Mouse (Mus musculus) embryonic facial prominence, embryonic 11.5 days (tissue): ENCODE data around the gene Gm10961. TPM values are rescaled to one million over a fixed set of nuclear protein-coding genes. Genes with fewer than 3 reads are reported as not detected.

Source experiments
- ATAC-seq: fragments of 200-750 bp; cut with Nextera tagmentation; replicated peaks from 2 replicates; pipeline ENCODE4 v1.8.0; 2017; ENCODE audit warnings: low read depth; ENCODE audit not compliant: insufficient number of reproducible peaks, low FRiP score, low TSS enrichment
- DNase-seq: peaks from one replicate; pipeline ENCODE4 v3.0.0-alpha.2; 2015; ENCODE audit warnings: low spot score
- H3K27ac ChIP-seq: fragments of 300-500 bp; sonication (generic); replicated peaks from 2 replicates; pipeline ENCODE4 v1.5.1; 2014; ENCODE audit warnings: mild to moderate bottlenecking, low read depth, low read length, control low read depth
- H3K27me3 ChIP-seq: fragments of 300-500 bp; sonication (generic); 2 replicates; pipeline ENCODE4 v1.6.1; 2014; ENCODE audit warnings: mild to moderate bottlenecking, low read length, moderate library complexity, mixed read lengths; ENCODE audit not compliant: control insufficient read depth, insufficient read depth
- H3K36me3 ChIP-seq: fragments of 300-500 bp; sonication (generic); replicated peaks from 2 replicates; pipeline ENCODE4 v1.6.1; 2014; ENCODE audit warnings: low read depth, mild to moderate bottlenecking, low read length, moderate library complexity, mixed read lengths; ENCODE audit not compliant: control insufficient read depth, insufficient read depth
- H3K4me1 ChIP-seq: fragments of 300-500 bp; sonication (generic); 2 replicates; pipeline ENCODE4 v1.6.1; 2014; ENCODE audit warnings: low read length, mixed read lengths; ENCODE audit not compliant: control insufficient read depth, insufficient read depth
- H3K4me2 ChIP-seq: fragments of 300-500 bp; sonication (generic); 2 replicates; pipeline ENCODE4 v1.6.1; 2014; ENCODE audit warnings: low read depth, mild to moderate bottlenecking, control low read depth, low read length, moderate library complexity
- H3K4me3 ChIP-seq: fragments of 300-500 bp; sonication (generic); 2 replicates; pipeline ENCODE4 v1.5.1; 2014; ENCODE audit warnings: low read depth, low read length, control low read depth
- H3K9ac ChIP-seq: fragments of 300-500 bp; sonication (generic); replicated peaks from 2 replicates; pipeline ENCODE4 v1.6.1; 2014; ENCODE audit warnings: mild to moderate bottlenecking, control low read depth, low read length
- H3K9me3 ChIP-seq: fragments of 300-500 bp; sonication (generic); replicated peaks from 2 replicates; pipeline ENCODE4 v1.6.1; 2016; ENCODE audit warnings: mild to moderate bottlenecking, low read length, inconsistent platforms, mixed read lengths; ENCODE audit not compliant: control insufficient read depth
- WGBS: fragments of 180-500 bp; shearing (Covaris S2); extraction: QIAGEN DNeasy Blood & Tissue Kit; methylation state at CpG from one replicate; pipeline ENCODE4 v1.1.7; 2014; 5-methylcytosine and 5-hydroxymethylcytosine counted together
- polyA plus RNA-seq: library from polyadenylated mRNA; unstranded; fragments of >200 nt; fragmentation: Nextera tagmentation; extraction: Ambion mirVana; gene quantifications from 2 replicates; pipeline ENCODE4 v1.2.1, GENCODE M21; 2014

Gene Gm10961
- polyA plus RNA-seq, 1 experiment from 2014 or later: not detected

- DNase-seq: peak; percentile 68
- Histone ChIP-seq H3K4me3 (peak within 1 kb of the TSS; percentile 56), H3K9ac (peak within 1 kb of the TSS; percentile 75), H3K27me3 (peaks cover 41% of the 10 kb centered on the region), H3K4me2 (peak within 1 kb of the TSS; percentile 73), H3K4me1 (no peaks in the 10 kb centered on the region; the same call in 1 of the 2 replicates), H3K9me3 (no peaks in the 10 kb centered on the region), H3K36me3 (no peaks in the 10 kb centered on the region), H3K27ac (peak within 1 kb of the TSS; percentile 85)
- peak; percentile 56 for ATAC-seq
- WGBS: under 1% methylated on average over 40 of the region's 46 CpGs
These were observed 36.4 kb upstream of the Gm10961 start, which contains the start of gene Alx3 for GRCm38 (mm10) chr3:107594662-107595263. TSS of gene Alx3 (plus strand) at chr3:107595031.

- H3K4me1 ChIP-seq: no peaks in the 10 kb centered on the region; the same call in 1 of the 2 replicates
- no peaks in the 10 kb centered on the region for H3K36me3 ChIP-seq
- H3K9me3 ChIP-seq: no peaks in the 10 kb centered on the region
- ATAC-seq (peak; percentile 13; the same call in 1 of the 2 replicates), DNase-seq (no peak)
- peak overlapping the region; percentile 56 for H3K4me3 ChIP-seq
- peak overlapping the region; percentile 73 for H3K4me2 ChIP-seq
- peaks cover 41% of the 10 kb centered on the region for H3K27me3 ChIP-seq
- peak overlapping the region; percentile 75 for H3K9ac ChIP-seq
- WGBS: 1% methylated on average over 50 of the region's 50 CpGs
- H3K27ac ChIP-seq: peak overlapping the region; percentile 85
These were observed 35.7 kb upstream of the Gm10961 start for GRCm38 (mm10) chr3:107595264-107595937.

- H3K4me3 ChIP-seq: peak overlapping the region; percentile 56
- H3K9me3 ChIP-seq: no peaks in the 10 kb centered on the region
- no peaks in the 10 kb centered on the region; the same call in 1 of the 2 replicates for H3K4me1 ChIP-seq
- H3K9ac ChIP-seq: peak overlapping the region; percentile 75
- under 1% methylated on average over 34 of the region's 34 CpGs for WGBS
- H3K36me3 ChIP-seq: no peaks in the 10 kb centered on the region
- peaks cover 41% of the 10 kb centered on the region for H3K27me3 ChIP-seq
- DNase-seq: peak; percentile 50
- ATAC-seq: no peak
- H3K4me2 ChIP-seq: peak overlapping the region; percentile 73
- H3K27ac ChIP-seq: peak overlapping the region; percentile 85
These were observed 35.1 kb upstream of the Gm10961 start for GRCm38 (mm10) chr3:107595938-107596461.

- 0 out of 2 replicates have a peak overlapping the region, but pooled peaks have one; percentile 62 for H3K27ac ChIP-seq
- peak overlapping the region; percentile 73 for H3K4me2 ChIP-seq
- DNase-seq (peak; percentile 69), ATAC-seq (no peak)
- H3K4me1 ChIP-seq: no peaks in the 10 kb centered on the region; the same call in 1 of the 2 replicates
- H3K36me3 ChIP-seq: no peaks in the 10 kb centered on the region
- H3K27me3 ChIP-seq: peaks cover 41% of the 10 kb centered on the region
- no peaks in the 10 kb centered on the region for H3K9me3 ChIP-seq
- peak overlapping the region; percentile 56 for H3K4me3 ChIP-seq
- WGBS: 1% methylated on average over 26 of the region's 26 CpGs
- peak overlapping the region; percentile 75 for H3K9ac ChIP-seq
These were observed 34.6 kb upstream of the Gm10961 start for GRCm38 (mm10) chr3:107596559-107596958.

DNA sequence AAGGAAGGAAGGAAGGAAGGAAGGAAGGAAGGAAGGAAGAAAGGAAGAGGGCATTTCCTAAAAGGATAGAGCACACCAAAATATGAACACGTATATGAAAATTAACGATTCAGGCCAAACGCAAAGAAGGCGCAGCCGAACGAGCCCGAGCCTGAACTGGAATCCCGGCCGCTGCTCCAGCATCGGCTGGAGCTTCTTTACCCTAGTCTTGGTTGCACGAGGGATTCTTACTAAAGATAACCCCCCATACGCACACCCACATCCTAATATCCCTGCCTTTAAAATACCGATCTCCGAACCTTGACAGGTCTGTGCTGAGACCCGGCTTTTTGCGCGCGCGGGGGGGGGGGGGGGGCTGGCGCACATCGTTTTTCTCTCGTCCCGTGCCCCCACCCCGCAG lies 34.0 kb upstream of the Gm10961 start:
- Histone ChIP-seq H3K4me1 (no peaks in the 10 kb centered on the region; the same call in 1 of the 2 replicates), H3K4me2 (peak overlapping the region; percentile 38), H3K9ac (peak overlapping the region; percentile 75), H3K27me3 (peaks cover 41% of the 10 kb centered on the region), H3K9me3 (no peaks in the 10 kb centered on the region), H3K27ac (no peak overlapping the region), H3K4me3 (peak overlapping the region; percentile 56), H3K36me3 (no peaks in the 10 kb centered on the region)
- DNase-seq: no peak
- ATAC-seq: no peak
- under 1% methylated on average over 21 of the region's 24 CpGs for WGBS

- Histone ChIP-seq H3K4me2 (peak overlapping the region; percentile 38), H3K36me3 (no peaks in the 10 kb centered on the region), H3K9me3 (no peaks in the 10 kb centered on the region), H3K27ac (no peak overlapping the region), H3K4me1 (no peaks in the 10 kb centered on the region; the same call in 1 of the 2 replicates), H3K9ac (peak overlapping the region; percentile 75), H3K27me3 (peaks cover 41% of the 10 kb centered on the region), H3K4me3 (peak overlapping the region; percentile 56)
- 2% methylated on average over 22 of the region's 22 CpGs for WGBS
- DNase-seq (peak; percentile 47), ATAC-seq (no peak)
These were observed 33.3 kb upstream of the Gm10961 start for GRCm38 (mm10) chr3:107597586-107598389.

- Histone ChIP-seq H3K9me3 (no peaks in the 10 kb centered on the region), H3K36me3 (no peaks in the 10 kb centered on the region), H3K4me1 (no peaks in the 10 kb centered on the region; the same call in 1 of the 2 replicates), H3K4me2 (no peak overlapping the region), H3K27me3 (peaks cover 22% of the 10 kb centered on the region), H3K27ac (no peak overlapping the region), H3K4me3 (no peak overlapping the region), H3K9ac (no peak overlapping the region)
- ATAC-seq: peak; percentile 25; the same call in 1 of the 2 replicates
- no peak for DNase-seq
- 54% methylated on average over 6 of the region's 6 CpGs for WGBS
These were observed 31.0 kb upstream of the Gm10961 start for GRCm38 (mm10) chr3:107600127-107600526.
